Comparison of ENCODE assay signal across 18 mouse cellular contexts in the genomic region with DNA sequence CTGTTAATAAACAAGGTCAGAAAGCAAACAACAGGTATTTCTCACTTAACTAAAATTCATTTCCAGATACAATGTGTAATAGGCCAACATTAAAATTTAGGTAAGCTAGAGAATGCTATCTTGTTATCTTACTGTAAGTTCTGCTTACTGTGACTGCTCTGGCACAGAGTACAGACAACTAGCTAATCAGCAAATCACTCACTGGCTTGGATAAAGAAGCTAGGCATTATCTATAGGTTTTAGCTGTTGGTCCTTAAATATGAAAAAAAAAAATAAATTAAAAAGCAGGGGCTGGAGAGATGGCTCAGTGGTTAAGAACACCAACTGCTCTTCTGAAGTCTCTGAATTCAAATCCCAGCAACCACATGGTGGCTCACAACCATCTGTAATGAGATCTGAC.
"Had no signal": no experiment of that assay in that cellular context is flagged by ENCODE, and none has a peak within 500 bp of the region (broad histone marks: within the 10 kb centered on the region; RNA-seq: fewer than 3 reads in every experiment).

No protein-coding gene starts in this region.

- H3K9ac ChIP-seq: liver, embryonic 14.5 days; lung, embryonic 14.5 days; midbrain, embryonic 13.5 days; neural tube, embryonic 13.5 days; neural tube, embryonic 15.5 days; stomach, embryonic 15.5 days had no signal

- H3K4me3 ChIP-seq: megakaryocyte, embryonic 14.5 days; midbrain, embryonic 10.5 days; midbrain, embryonic 13.5 days; myocyte; neural tube, embryonic 13.5 days; neural tube, embryonic 15.5 days; stomach, embryonic 15.5 days had no signal

- DNase-seq: lung, adult 18-20 months; lung, embryonic 14.5 days; lung, postnatal 10 days; lung, postnatal 4 days; right cerebral cortex, postnatal 14 days; thymus, adult 2 months; thymus, postnatal 25 days; thymus, postnatal 4 days had no signal

- H3K27ac ChIP-seq: liver, embryonic 14.5 days; midbrain, embryonic 10.5 days; midbrain, embryonic 13.5 days; neural tube, embryonic 13.5 days; neural tube, embryonic 15.5 days; stomach, embryonic 15.5 days; stomach, postnatal 0 days had no signal

- H3K4me2 ChIP-seq: lung, embryonic 14.5 days; midbrain, embryonic 13.5 days; neural tube, embryonic 13.5 days; neural tube, embryonic 15.5 days; stomach, embryonic 15.5 days had no signal

- ATAC-seq: midbrain, embryonic 13.5 days; midbrain, embryonic 16.5 days had no signal

- H3K9me3 ChIP-seq: megakaryocyte, embryonic 14.5 days; midbrain, embryonic 10.5 days; midbrain, embryonic 13.5 days; neural tube, embryonic 13.5 days; neural tube, embryonic 15.5 days; stomach, embryonic 15.5 days had no signal

- H3K4me1 ChIP-seq: midbrain, embryonic 10.5 days; midbrain, embryonic 13.5 days; neural tube, embryonic 13.5 days; neural tube, embryonic 15.5 days; stomach, embryonic 15.5 days had no signal

- H3K27me3 ChIP-seq: megakaryocyte, embryonic 14.5 days; midbrain, embryonic 13.5 days; neural tube, embryonic 13.5 days; neural tube, embryonic 15.5 days; stomach, embryonic 15.5 days had no signal
